Mouse (Mus musculus) forebrain, embryonic 13.5 days (tissue): Measurements from ENCODE around the gene Cd59b. TPM values are rescaled to one million over a fixed set of nuclear protein-coding genes. Genes with fewer than 3 reads are reported as not detected.
"Not testable (repeated sequence)": the region's sequence is repeated elsewhere in the genome, so short reads cannot be mapped to it uniquely, and the experiment has no call there.

ENCODE experiments used
- ATAC-seq: fragments of 200-750 bp; cut with Nextera tagmentation; 2 replicates; pipeline ENCODE4 v1.8.0; 2017
- H3K27ac ChIP-seq: fragments of 300-500 bp; sonication (generic); 2 replicates; pipeline ENCODE4 v1.5.1; 2015; ENCODE audit warnings: inconsistent platforms, mild to moderate bottlenecking, moderate library complexity
- H3K27me3 ChIP-seq: fragments of 300-500 bp; sonication (generic); 2 replicates; pipeline ENCODE4 v1.6.1; 2015; ENCODE audit warnings: mild to moderate bottlenecking, inconsistent platforms
- H3K36me3 ChIP-seq: fragments of 300-500 bp; sonication (generic); 2 replicates; pipeline ENCODE4 v1.6.1; 2015; ENCODE audit warnings: mild to moderate bottlenecking, inconsistent platforms; ENCODE audit not compliant: poor library complexity, severe bottlenecking
- H3K4me1 ChIP-seq: fragments of 300-500 bp; sonication (generic); 2 replicates; pipeline ENCODE4 v1.6.1; 2015; ENCODE audit warnings: inconsistent platforms
- H3K4me2 ChIP-seq: fragments of 300-500 bp; sonication (generic); 2 replicates; pipeline ENCODE4 v1.6.1; 2015; ENCODE audit warnings: inconsistent platforms, mild to moderate bottlenecking, moderate library complexity
- H3K4me3 ChIP-seq: fragments of 300-500 bp; sonication (generic); 2 replicates; pipeline ENCODE4 v1.5.1; 2015; ENCODE audit warnings: mild to moderate bottlenecking, inconsistent platforms
- H3K9ac ChIP-seq: fragments of 300-500 bp; sonication (generic); 2 replicates; pipeline ENCODE4 v1.6.1; 2015; ENCODE audit warnings: mild to moderate bottlenecking, inconsistent platforms
- H3K9me3 ChIP-seq: fragments of 300-500 bp; sonication (generic); replicated peaks from 2 replicates; pipeline ENCODE4 v1.6.1; 2016; ENCODE audit warnings: inconsistent platforms
- WGBS: fragments of 180-500 bp; shearing (Covaris S2); methylation state at CpG from one replicate; pipeline ENCODE4 v1.1.7; 2015; 5-methylcytosine and 5-hydroxymethylcytosine counted together
- polyA plus RNA-seq: library from polyadenylated mRNA; unstranded; fragments of >200 nt; fragmentation: Nextera tagmentation; extraction: Ambion mirVana; gene quantifications from 2 replicates; pipeline ENCODE4 v1.2.1, GENCODE M21; 2015

The Cd59b gene
- polyA plus RNA-seq, 1 experiment from 2014 or later, result 2.4 TPM

GRCm38 (mm10) chr2:104078285-104078684 lies 8.6 kb downstream of the Cd59b start:
- H3K9me3 ChIP-seq, result not testable (repeated sequence)

GRCm38 (mm10) chr2:104081436-104082050 lies 11.9 kb downstream of the Cd59b start:
- no CpG with 5 or more reads among the region's 1 CpGs for WGBS
- not testable (repeated sequence) for H3K9me3 ChIP-seq, H3K36me3 ChIP-seq

More at GRCm38 (mm10) chr2:104078285-104078684, 8.6 kb downstream of the Cd59b start:
- not testable (repeated sequence) for H3K9ac ChIP-seq, H3K27me3 ChIP-seq, ATAC-seq, H3K4me1 ChIP-seq, H3K27ac ChIP-seq, H3K36me3 ChIP-seq, H3K4me2 ChIP-seq, H3K4me3 ChIP-seq
- WGBS, result 78% methylated on average over 5 of the region's 5 CpGs

GRCm38 (mm10) chr2:104082474-104082873 lies 12.8 kb downstream of the Cd59b start:
- no peak overlapping the region for H3K4me2 ChIP-seq
- no peaks in the 10 kb centered on the region for H3K27me3 ChIP-seq
- no peak overlapping the region for H3K4me3 ChIP-seq
- no peaks in the 10 kb centered on the region for H3K4me1 ChIP-seq
- ATAC-seq, result no peak
- H3K27ac ChIP-seq, result no peak overlapping the region
- H3K9ac ChIP-seq, result no peak overlapping the region
- H3K9me3 ChIP-seq, result no peaks in the 10 kb centered on the region
- no peaks in the 10 kb centered on the region for H3K36me3 ChIP-seq

More at GRCm38 (mm10) chr2:104081436-104082050, 11.9 kb downstream of the Cd59b start:
- not testable (repeated sequence) for H3K27me3 ChIP-seq, H3K4me3 ChIP-seq, H3K4me2 ChIP-seq, H3K4me1 ChIP-seq, ATAC-seq, H3K27ac ChIP-seq, H3K9ac ChIP-seq

GRCm38 (mm10) chr2:104084027-104084426 lies 14.4 kb downstream of the Cd59b start:
- not testable (repeated sequence) for H3K4me3 ChIP-seq, H3K36me3 ChIP-seq, H3K9ac ChIP-seq, H3K27ac ChIP-seq, H3K27me3 ChIP-seq, ATAC-seq, H3K4me2 ChIP-seq, H3K9me3 ChIP-seq, H3K4me1 ChIP-seq

- WGBS, result 100% methylated on average over 1 of the region's 1 CpGs
- H3K4me1 ChIP-seq, H3K27me3 ChIP-seq, H3K36me3 ChIP-seq, H3K9me3 ChIP-seq, H3K4me2 ChIP-seq, H3K9ac ChIP-seq, H3K27ac ChIP-seq, ATAC-seq, H3K4me3 ChIP-seq: not testable (repeated sequence)
Measured at GRCm38 (mm10) chr2:104087562-104087961, 17.9 kb downstream of the Cd59b start.

- no peaks in the 10 kb centered on the region for H3K27me3 ChIP-seq
- no peak overlapping the region for H3K27ac ChIP-seq
- peaks cover 8% of the 10 kb centered on the region for H3K4me1 ChIP-seq
- no peak overlapping the region for H3K4me3 ChIP-seq
- no peak overlapping the region for H3K4me2 ChIP-seq
- H3K9ac ChIP-seq, result no peak overlapping the region
- no peaks in the 10 kb centered on the region for H3K36me3 ChIP-seq
- 90% methylated on average over 2 of the region's 2 CpGs for WGBS
- no peak for ATAC-seq
- no peaks in the 10 kb centered on the region for H3K9me3 ChIP-seq
Measured at GRCm38 (mm10) chr2:104093305-104093704, 23.7 kb downstream of the Cd59b start.

- Histone ChIP-seq H3K4me1 (peaks cover 8% of the 10 kb centered on the region), H3K9me3 (no peaks in the 10 kb centered on the region), H3K9ac (peak within 1 kb of the TSS; percentile 58), H3K4me2 (peak within 1 kb of the TSS; percentile 60), H3K27me3 (no peaks in the 10 kb centered on the region), H3K36me3 (no peaks in the 10 kb centered on the region), H3K27ac (no peak within 1 kb of the TSS), H3K4me3 (peak within 1 kb of the TSS; percentile 41)
- ATAC-seq, result peak; percentile 83
- 5% methylated on average over 15 of the region's 15 CpGs for WGBS
Measured at GRCm38 (mm10) chr2:104095741-104096213, 26.1 kb downstream of the Cd59b start, which contains the start of gene Cd59a. Gene Cd59a, plus strand, starts transcription at chr2:104095801.

- H3K4me3 ChIP-seq, result peak overlapping the region; percentile 41
- H3K27ac ChIP-seq, result no peak overlapping the region
- H3K4me2 ChIP-seq, result peak overlapping the region; percentile 60
- H3K9me3 ChIP-seq, result no peaks in the 10 kb centered on the region
- peak overlapping the region; percentile 58 for H3K9ac ChIP-seq
- no peak for ATAC-seq
- no peaks in the 10 kb centered on the region for H3K27me3 ChIP-seq
- H3K4me1 ChIP-seq, result peaks cover 8% of the 10 kb centered on the region
- H3K36me3 ChIP-seq, result no peaks in the 10 kb centered on the region
- WGBS, result 39% methylated on average over 10 of the region's 10 CpGs
Measured at GRCm38 (mm10) chr2:104096256-104096655, 26.6 kb downstream of the Cd59b start.

GRCm38 (mm10) chr2:104096796-104097195 lies 27.1 kb downstream of the Cd59b start:
- H3K27me3 ChIP-seq, H3K4me1 ChIP-seq, H3K9ac ChIP-seq, ATAC-seq, H3K4me2 ChIP-seq, H3K4me3 ChIP-seq, H3K36me3 ChIP-seq, H3K9me3 ChIP-seq, H3K27ac ChIP-seq: not testable (repeated sequence)
- WGBS, result 39% methylated on average over 1 of the region's 1 CpGs

- ATAC-seq, result not testable (repeated sequence)
Measured at GRCm38 (mm10) chr2:104097396-104097795, 27.7 kb downstream of the Cd59b start.

GRCm38 (mm10) chr2:104098529-104099230 lies 29.0 kb downstream of the Cd59b start:
- H3K4me2 ChIP-seq, result no peak overlapping the region
- ATAC-seq, result no peak
- H3K36me3 ChIP-seq, result no peaks in the 10 kb centered on the region
- H3K4me3 ChIP-seq, result no peak overlapping the region
- no peak overlapping the region for H3K9ac ChIP-seq
- WGBS, result 44% methylated on average over 3 of the region's 3 CpGs
- H3K9me3 ChIP-seq, result no peaks in the 10 kb centered on the region
- peaks cover 8% of the 10 kb centered on the region for H3K4me1 ChIP-seq
- no peak overlapping the region for H3K27ac ChIP-seq
- H3K27me3 ChIP-seq, result no peaks in the 10 kb centered on the region

More at GRCm38 (mm10) chr2:104097396-104097795, 27.7 kb downstream of the Cd59b start:
- H3K9ac ChIP-seq, H3K4me1 ChIP-seq, H3K27ac ChIP-seq, H3K4me2 ChIP-seq, H3K4me3 ChIP-seq, H3K36me3 ChIP-seq, H3K9me3 ChIP-seq, H3K27me3 ChIP-seq: not testable (repeated sequence)
- 96% methylated on average over 4 of the region's 4 CpGs for WGBS

- no peak overlapping the region for H3K27ac ChIP-seq
- H3K4me1 ChIP-seq, result peaks cover 8% of the 10 kb centered on the region
- ATAC-seq, result no peak
- H3K9me3 ChIP-seq, result no peaks in the 10 kb centered on the region
- H3K9ac ChIP-seq, result no peak overlapping the region
- no peaks in the 10 kb centered on the region for H3K27me3 ChIP-seq
- H3K4me2 ChIP-seq, result no peak overlapping the region
- H3K36me3 ChIP-seq, result no peaks in the 10 kb centered on the region
- WGBS, result 94% methylated on average over 2 of the region's 2 CpGs
- no peak overlapping the region for H3K4me3 ChIP-seq
Measured at GRCm38 (mm10) chr2:104099231-104099585, 29.6 kb downstream of the Cd59b start.
